Mouse (Mus musculus) heart, postnatal 14 days (tissue): ENCODE results near the gene Phf8. TPM values are rescaled to one million over a fixed set of nuclear protein-coding genes. Genes with fewer than 3 reads are reported as not detected.

Experiments used
- total RNA-seq, 2 experiments: library from RNA; stranded (reverse); gene quantifications; 2 replicates each; pipeline ENCODE4 v1.2.3; 2021

Gene Phf8
- total RNA-seq, 2 experiments from 2014 or later = 21.8 to 22.6 TPM

Other genes starting within 250 kb of the Phf8 start
- gene Fam120c, start 176.5 kb upstream of the Phf8 start, total RNA-seq = 10 to 100 TPM; 12.3 to 13.8 TPM